Mouse (Mus musculus) spleen, adult 18-20 months (tissue): ENCODE measurements around the gene Hcfc1r1.

ENCODE experiments used
- DNase-seq, 2 experiments: peaks; one replicate each; pipeline ENCODE4 v3.0.0; 2022; ENCODE audit warnings: mixed read lengths in 2 of 2

Gene Hcfc1r1

DNA sequence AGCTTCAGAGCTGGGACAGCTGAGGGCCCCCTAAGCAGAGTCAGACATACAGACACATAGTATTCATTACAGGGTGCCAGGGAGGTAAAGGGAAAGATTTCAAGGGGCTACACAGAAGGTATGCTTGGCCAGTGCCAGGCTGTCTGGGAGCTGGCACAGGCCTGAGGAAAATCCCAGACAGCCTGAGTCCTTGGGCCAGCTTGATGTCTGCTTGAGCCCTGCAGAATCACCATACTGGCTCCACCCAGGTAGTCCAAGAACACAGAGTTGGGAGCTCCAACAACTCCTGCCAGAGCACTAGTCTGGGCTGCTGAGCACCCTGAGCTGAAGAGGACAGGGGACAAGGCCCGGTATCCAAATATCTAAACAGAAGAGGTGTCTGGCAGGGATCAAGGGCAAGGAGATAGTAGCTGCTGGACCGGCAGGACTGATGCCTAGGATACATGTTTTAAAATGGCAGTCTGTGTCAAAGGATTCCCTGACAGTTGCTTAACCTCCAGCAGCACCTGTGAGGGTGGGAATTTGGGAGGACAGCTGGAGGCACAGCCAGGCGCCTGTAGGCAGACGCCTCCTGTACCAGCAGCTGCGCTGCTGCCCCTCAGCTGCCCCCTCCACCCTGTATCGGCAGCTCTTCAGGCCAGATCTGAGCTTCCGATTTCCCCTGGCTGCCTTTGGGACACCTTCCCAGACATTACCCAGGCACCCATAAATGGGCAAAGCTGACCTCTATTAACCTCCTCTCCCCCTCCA, 49.2 kb downstream of the Hcfc1r1 start, which contains the start of gene 1520401A03Rik:
Gene 1520401A03Rik, minus strand, starts transcription at position 408 of the 750 bp plus-strand sequence.
- no peak for DNase-seq
